Mouse (Mus musculus) heart, embryonic 16.5 days (tissue): ENCODE measurements around the gene Kcnj11. TPM values are rescaled to one million over a fixed set of nuclear protein-coding genes. Genes with fewer than 3 reads are reported as not detected.

Source experiments
- ATAC-seq: fragments of 200-750 bp; cut with Nextera tagmentation; replicated peaks from 2 replicates; pipeline ENCODE4 v1.8.0; 2017; ENCODE audit warnings: moderate number of reproducible peaks; ENCODE audit not compliant: insufficient read depth, low FRiP score; ENCODE audit errors: extremely low read depth
- H3K27ac ChIP-seq: fragments of 300-500 bp; sonication (generic); 2 replicates; pipeline ENCODE4 v1.5.1; 2014; ENCODE audit warnings: mild to moderate bottlenecking, low read length, control low read depth, moderate library complexity
- H3K27me3 ChIP-seq: fragments of 300-500 bp; sonication (generic); 2 replicates; pipeline ENCODE4 v1.6.1; 2014; ENCODE audit warnings: low read length, mixed read lengths; ENCODE audit not compliant: control insufficient read depth, insufficient read depth
- H3K36me3 ChIP-seq: fragments of 300-500 bp; sonication (generic); 2 replicates; pipeline ENCODE4 v1.6.1; 2014; ENCODE audit not compliant: control insufficient read depth, insufficient read depth
- H3K4me1 ChIP-seq: fragments of 300-500 bp; sonication (generic); 2 replicates; pipeline ENCODE4 v1.6.1; 2014; ENCODE audit warnings: low read length, mixed read lengths; ENCODE audit not compliant: control insufficient read depth, insufficient read depth
- H3K4me2 ChIP-seq: fragments of 300-500 bp; sonication (generic); 2 replicates; pipeline ENCODE4 v1.6.1; 2014; ENCODE audit warnings: low read depth, mild to moderate bottlenecking, control low read depth, low read length
- H3K4me3 ChIP-seq: fragments of 300-500 bp; sonication (generic); 2 replicates; pipeline ENCODE4 v1.5.1; 2014; ENCODE audit warnings: mild to moderate bottlenecking, control low read depth, low read length
- H3K9ac ChIP-seq: fragments of 300-500 bp; sonication (generic); 2 replicates; pipeline ENCODE4 v1.6.1; 2014; ENCODE audit warnings: low read length, control low read depth
- H3K9me3 ChIP-seq: fragments of 300-500 bp; sonication (generic); replicated peaks from 2 replicates; pipeline ENCODE4 v1.6.1; 2016; ENCODE audit warnings: low read length; ENCODE audit not compliant: control insufficient read depth
- WGBS: fragments of 180-500 bp; shearing (Covaris S2); extraction: QIAGEN DNeasy Blood & Tissue Kit; methylation state at CpG from one replicate; pipeline ENCODE4 v1.1.7; 2014; 5-methylcytosine and 5-hydroxymethylcytosine counted together
- polyA plus RNA-seq: library from polyadenylated mRNA; unstranded; fragments of >200 nt; fragmentation: Nextera tagmentation; extraction: Ambion mirVana; gene quantifications from 2 replicates; pipeline ENCODE4 v1.2.1, GENCODE M21; 2015

Gene Kcnj11
- polyA plus RNA-seq, 1 experiment from 2014 or later, result 10.4 TPM

- no peak overlapping the region for H3K27ac ChIP-seq
- no peaks in the 10 kb centered on the region for H3K27me3 ChIP-seq
- H3K4me3 ChIP-seq, result no peak overlapping the region
- H3K36me3 ChIP-seq, result peaks cover 62% of the 10 kb centered on the region
- ATAC-seq, result no peak; the same call in 1 of the 2 replicates
- H3K4me1 ChIP-seq, result no peaks in the 10 kb centered on the region
- 88% methylated on average over 13 of the region's 13 CpGs for WGBS
- H3K9ac ChIP-seq, result no peak overlapping the region
- no peaks in the 10 kb centered on the region for H3K9me3 ChIP-seq
- H3K4me2 ChIP-seq, result no peak overlapping the region
These were observed 52.5 kb downstream of the Kcnj11 start for GRCm38 (mm10) chr7:46047873-46048562.

DNA sequence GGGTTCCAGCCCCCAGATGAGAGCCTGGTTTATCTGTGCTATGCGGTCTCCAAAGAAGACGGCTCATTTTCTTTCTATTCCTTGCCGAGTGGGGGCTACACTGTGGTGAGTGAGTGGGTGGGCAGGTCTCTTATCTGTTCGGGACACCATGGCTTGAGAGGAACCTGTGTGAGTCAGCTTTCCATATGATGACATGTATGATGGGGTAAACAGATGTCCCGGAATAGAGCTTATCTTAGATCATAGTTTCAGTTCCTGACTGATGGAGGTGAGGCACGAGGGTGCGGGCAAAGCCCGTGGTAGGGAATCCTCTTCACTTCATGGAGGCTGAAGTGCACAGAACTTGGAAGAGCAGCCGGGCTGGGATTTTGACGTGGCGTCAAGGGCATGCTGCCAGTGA, 54.7 kb downstream of the Kcnj11 start:
- H3K36me3 ChIP-seq, result peaks cover 60% of the 10 kb centered on the region
- WGBS, result 76% methylated on average over 11 of the region's 11 CpGs
- ATAC-seq, result no peak
- no peak overlapping the region for H3K4me3 ChIP-seq
- H3K4me1 ChIP-seq, result no peaks in the 10 kb centered on the region
- H3K9me3 ChIP-seq, result no peaks in the 10 kb centered on the region
- H3K27ac ChIP-seq, result no peak overlapping the region
- H3K9ac ChIP-seq, result no peak overlapping the region
- no peaks in the 10 kb centered on the region for H3K27me3 ChIP-seq
- H3K4me2 ChIP-seq, result no peak overlapping the region

DNA sequence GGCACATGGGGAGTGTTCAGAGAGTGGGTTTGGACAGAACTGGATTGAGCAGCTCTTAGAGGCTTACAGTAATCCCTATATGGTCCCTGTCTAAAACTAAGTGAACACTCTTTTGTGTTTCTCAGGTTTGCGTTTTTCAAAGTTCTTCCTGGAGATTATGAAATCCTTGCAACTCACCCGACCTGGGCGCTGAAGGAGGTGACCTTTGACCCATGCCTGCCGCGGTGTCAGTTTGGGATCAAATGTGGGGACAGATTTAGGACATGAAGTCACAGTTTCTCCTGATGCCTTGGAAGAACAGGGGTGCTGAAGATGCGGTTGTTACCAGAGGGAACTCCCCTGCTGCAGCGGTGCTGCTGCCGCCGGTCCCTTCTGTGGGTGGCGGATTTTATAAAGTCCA, 56.5 kb downstream of the Kcnj11 start:
- Histone ChIP-seq H3K27ac (no peak overlapping the region), H3K27me3 (no peaks in the 10 kb centered on the region), H3K9me3 (no peaks in the 10 kb centered on the region), H3K4me1 (no peaks in the 10 kb centered on the region), H3K36me3 (peaks cover 54% of the 10 kb centered on the region), H3K4me3 (no peak overlapping the region), H3K9ac (no peak overlapping the region), H3K4me2 (no peak overlapping the region)
- no peak for ATAC-seq
- WGBS, result 89% methylated on average over 10 of the region's 10 CpGs

Other genes starting within 250 kb of the Kcnj11 start
- gene Kdelr1, start 228.0 kb downstream of the Kcnj11 start, polyA plus RNA-seq, result 64.9 and 76.1 TPM in 2 replicates
- gene Grin2d, start 222.4 kb downstream of the Kcnj11 start, polyA plus RNA-seq, result 0.14 and 0.17 TPM in 2 replicates
- 0.91 and 1.4 TPM in 2 replicates for gene Syngr4, start 204.1 kb downstream of the Kcnj11 start, polyA plus RNA-seq
- gene Tmem143, start 203.8 kb downstream of the Kcnj11 start, polyA plus RNA-seq, result 8.8 TPM in 2 replicates
- gene Emp3, start 179.4 kb downstream of the Kcnj11 start, polyA plus RNA-seq, result 87.4 and 92.8 TPM in 2 replicates
- 3.8 and 3.9 TPM in 2 replicates for gene Ccdc114, start 176.7 kb downstream of the Kcnj11 start, polyA plus RNA-seq
- gene Abcc6, start 70.5 kb downstream of the Kcnj11 start, polyA plus RNA-seq, result 0.11 and 0.12 TPM in 2 replicates
- 35.9 and 36.2 TPM in 2 replicates for gene Nomo1, start 67.1 kb downstream of the Kcnj11 start, polyA plus RNA-seq
- gene Abcc8, start 79.3 kb upstream of the Kcnj11 start, polyA plus RNA-seq, result 26.3 and 32.3 TPM in 2 replicates
- 2.5 and 2.7 TPM in 2 replicates for gene Ush1c, start 137.7 kb upstream of the Kcnj11 start, polyA plus RNA-seq
- 0.02 TPM in 1 of 2 replicates, not detected in the other for gene Otog, start 140.2 kb upstream of the Kcnj11 start, polyA plus RNA-seq